Mouse (Mus musculus): Measurements from ENCODE around the gene Stxbp6.
"Not testable (repeated sequence)": the region's sequence is repeated elsewhere in the genome, so short reads cannot be mapped to it uniquely, and the experiment has no call there.

The Stxbp6 gene

DNA sequence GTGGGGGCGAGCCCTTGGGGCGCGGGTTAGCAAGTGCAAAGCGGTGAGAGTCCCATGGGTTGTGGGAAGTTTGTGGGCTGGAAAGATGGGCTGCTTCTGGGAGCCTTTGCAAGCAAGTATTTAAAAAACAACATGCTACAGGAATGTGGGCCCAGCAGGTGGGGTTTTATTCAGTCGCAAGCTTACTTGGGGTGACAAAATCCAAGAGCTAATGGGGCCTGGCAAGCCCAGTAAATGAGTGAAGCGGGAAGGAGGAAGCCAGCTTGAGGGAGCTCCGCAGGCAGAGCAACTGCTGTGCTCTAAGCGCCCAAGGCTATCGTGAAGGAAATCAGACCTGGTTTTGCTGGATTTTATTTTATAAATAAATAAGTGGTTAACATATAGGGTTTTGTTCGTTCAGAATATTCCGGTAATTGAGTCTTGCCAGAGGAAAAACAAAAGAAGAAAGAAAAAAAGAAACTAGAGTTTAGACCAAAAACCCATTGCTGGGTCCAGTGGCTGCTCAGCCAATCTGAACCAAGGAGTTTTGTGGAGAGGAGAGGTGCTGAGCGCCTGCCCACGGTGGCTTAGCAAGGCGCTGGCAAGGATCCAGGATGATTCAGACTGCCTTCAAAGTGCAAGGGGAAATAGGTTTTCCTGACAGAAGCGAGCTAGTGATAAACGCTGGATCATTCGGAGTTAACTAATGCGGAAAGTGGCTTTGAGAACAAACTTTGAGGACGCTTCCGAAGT, at the start of gene Stxbp6:
Stxbp6 (minus strand) TSS at position 99 of the 732 bp plus-strand sequence.
- peak; percentile 76 for DNase-seq (ENCODE audit: low read depth, low spot score)

DNA sequence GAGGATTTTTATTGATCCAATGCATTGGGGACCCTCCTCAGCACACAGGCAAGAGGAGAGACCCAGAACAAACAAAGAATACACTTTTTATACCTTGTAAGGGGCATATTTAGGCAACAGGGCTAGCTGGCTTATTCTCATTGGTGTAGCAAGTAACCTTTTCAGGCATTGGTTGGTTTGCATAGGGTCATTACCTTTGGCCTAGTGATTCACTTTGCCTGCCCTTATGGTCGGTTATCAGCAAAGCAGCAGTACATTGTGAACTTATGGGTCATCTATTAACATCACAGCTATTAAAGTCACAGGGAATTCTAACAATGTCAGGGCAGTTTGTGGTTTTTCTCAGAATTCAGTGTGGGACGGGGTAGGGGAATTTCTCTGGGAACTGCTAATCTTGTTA, 28.4 kb upstream of the Stxbp6 start:
- not testable (repeated sequence) for DNase-seq (ENCODE audit: low read depth, low spot score)

DNA sequence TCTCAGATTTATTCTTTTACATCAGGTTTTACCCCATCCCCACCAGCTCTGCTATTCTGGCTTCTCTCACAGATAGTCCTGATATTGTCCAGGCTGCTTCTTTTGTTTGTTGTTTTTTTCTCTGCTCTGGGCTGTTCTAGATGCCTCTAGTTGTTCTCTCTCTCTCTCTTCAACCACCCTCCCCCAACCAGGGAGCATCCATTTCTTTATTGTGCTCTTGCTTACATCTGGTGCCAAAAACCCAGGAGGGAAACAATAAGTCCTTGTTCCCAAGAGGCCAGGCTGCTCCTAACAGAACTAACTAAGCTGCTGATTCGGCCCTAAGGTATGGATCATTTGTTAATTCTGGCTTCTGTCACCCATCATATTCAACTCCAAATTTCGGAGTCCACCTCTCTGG, 19.2 kb upstream of the Stxbp6 start:
- no peak for DNase-seq (ENCODE audit: low read depth, low spot score)

DNA sequence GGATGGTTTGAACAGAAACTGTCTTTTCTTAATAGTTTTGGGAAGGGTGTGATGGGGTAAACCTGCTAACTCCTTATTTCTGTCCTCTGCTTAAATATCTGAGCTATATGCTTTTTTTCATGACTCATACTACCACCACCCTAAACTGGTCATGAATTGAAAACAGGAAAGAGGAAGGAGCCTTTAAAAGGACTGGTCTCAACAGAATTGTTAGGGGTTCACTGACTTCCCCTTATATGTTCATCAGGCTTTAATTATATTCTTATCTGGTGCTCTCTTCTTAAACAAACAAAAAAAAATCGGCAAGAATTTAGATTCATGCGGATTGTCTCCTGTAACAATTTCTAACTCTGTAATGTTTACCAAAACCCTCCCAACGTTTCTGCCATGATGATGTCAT, 17.9 kb upstream of the Stxbp6 start:
- DNase-seq (ENCODE audit: low read depth, low spot score) = no peak

DNA sequence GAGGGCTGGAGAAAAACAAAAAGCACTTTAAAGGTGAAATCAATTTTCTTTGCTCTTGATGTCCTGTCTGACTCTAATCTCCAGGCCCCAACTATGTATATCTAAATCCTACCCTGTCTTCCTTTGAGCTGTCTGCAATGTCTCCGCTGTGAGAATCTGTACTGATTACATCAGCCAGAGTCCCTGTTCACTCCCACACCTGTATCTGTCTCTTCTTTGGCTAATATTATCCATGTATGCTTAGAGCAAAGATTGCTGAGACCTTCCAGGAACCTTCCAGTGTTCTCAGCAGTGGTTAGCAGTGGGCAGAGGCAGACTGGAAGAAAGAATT, 8.6 kb upstream of the Stxbp6 start:
- DNase-seq (ENCODE audit: low read depth, low spot score) = no peak

DNA sequence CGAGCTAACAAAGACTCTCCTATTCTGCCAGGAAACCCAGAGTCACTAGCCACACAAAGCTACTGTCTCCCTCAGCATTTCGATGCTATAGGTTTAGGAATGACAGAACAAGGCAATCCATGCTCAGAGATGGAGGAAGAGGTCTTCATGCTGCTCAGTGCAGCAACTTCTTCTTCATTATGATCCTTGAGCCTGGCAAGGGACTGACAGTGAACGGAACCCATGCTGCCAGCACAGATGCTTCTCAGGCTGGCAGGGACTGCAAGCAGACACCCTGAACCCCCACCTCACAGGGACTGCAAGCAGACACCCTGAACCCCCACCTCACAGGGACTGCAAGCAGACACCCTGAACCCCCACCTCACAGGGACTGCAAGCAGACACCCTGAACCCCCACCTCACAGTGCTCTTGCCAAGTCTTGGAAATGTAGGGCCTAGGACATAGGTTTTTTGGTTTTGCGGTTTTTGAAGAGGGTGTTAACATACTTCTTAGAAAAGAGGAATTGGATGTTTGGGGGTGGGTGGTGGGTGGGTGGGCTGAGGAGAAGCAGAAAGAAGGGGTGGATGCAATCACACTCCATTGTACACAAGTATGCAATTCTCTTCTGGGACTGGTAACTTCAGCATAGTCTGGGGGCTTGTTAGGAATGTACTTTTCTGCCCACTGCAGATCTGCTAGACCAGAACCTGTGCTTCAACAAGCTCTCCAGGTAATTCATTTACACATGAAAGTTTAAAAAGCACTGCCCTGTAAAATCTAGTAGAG, 8.1 kb upstream of the Stxbp6 start:
- DNase-seq (ENCODE audit: low read depth, low spot score) = no peak

DNA sequence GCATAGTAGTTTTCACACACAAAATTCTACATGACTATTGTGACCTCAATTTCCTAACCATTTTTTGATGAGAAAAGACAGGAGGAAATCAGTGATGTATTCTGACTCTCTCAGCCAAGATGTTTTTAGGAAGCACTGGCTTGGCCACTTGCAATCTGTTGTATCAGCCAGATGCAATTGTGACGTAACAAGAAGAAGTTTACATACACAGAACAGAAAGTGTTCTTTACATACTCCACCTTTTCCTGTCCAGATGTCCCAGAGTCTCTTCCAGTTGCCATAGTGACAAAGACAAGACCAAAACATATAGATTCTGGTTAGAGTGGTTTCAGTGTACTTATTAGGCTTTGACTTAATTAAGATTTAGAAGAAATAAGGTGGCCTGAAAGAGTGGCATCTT, 7.1 kb upstream of the Stxbp6 start:
- DNase-seq (ENCODE audit: low read depth, low spot score) = no peak

DNA sequence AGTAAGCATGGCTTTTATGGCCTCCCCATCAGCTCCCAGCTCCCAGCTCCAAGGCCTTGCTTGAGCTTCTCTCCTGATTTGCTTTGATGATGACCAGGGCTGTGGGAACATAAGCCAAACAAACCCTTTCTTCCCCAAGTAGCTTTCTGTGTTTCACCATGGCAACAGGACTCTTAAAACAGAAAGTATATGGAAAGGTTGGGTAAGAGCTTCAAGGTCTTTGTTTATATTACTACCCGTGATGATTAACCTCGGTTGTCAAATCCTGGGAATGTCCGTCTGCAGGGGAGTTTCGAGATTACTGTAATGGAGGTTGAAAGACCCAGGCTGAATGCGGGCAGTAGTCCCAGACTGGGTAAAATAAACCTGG, 6.2 kb upstream of the Stxbp6 start:
- no peak for DNase-seq (ENCODE audit: low read depth, low spot score)

DNA sequence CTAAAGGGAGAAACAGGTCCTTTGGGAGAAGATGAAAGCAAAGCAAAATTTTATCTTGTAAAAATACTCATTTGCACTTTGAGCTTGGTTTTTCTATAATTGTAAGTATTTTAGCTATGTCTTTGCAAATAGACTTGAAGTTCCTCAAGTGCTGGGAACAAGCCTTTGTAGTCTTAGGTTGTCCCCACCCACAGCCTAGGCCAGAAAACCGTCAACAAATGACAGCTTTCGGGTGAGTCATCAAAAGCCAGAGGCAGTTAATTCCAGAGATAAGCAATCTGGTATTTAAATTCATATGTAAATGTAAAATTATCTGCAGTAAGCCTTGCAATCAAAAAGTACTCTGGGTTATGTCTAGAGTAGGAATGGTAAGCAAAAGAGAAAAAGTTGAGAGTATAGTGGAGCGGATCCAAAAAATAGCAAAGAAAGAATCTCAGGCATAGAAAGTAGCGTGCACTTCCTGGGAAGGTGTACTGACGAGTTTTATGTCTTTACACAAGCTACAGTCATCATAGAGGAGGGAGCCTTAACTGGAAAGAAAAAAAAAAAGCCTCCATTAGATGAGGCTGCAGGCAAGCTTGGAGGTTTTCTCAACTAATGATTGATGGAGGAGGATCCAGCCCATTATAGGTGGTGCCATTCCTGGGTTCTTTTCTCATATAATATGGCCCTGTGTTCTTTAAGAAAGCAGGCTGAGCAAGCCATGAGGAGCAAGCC, 5.7 kb upstream of the Stxbp6 start:
- no peak for DNase-seq (ENCODE audit: low read depth, low spot score)

DNA sequence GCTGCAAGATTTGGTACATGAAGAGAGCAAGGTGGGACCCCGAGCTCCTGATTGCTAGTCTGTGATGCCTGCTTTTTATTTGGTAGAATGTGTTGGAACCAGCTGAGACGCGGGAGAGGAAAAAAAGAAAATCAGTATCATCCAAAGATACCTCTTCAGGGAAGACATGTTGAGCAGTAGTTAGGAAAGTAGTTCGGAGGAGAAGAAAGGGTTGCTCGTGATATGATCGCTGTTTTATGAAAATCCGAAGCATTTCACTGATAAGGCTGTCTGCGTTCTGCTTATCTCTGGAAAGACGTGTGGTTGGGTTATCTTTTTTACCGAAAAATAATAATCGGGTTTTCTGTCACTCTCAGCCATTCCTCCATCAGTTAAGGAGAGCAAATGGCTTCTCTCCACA, 1.1 kb upstream of the Stxbp6 start:
- no peak for DNase-seq (ENCODE audit: low read depth, low spot score)

DNA sequence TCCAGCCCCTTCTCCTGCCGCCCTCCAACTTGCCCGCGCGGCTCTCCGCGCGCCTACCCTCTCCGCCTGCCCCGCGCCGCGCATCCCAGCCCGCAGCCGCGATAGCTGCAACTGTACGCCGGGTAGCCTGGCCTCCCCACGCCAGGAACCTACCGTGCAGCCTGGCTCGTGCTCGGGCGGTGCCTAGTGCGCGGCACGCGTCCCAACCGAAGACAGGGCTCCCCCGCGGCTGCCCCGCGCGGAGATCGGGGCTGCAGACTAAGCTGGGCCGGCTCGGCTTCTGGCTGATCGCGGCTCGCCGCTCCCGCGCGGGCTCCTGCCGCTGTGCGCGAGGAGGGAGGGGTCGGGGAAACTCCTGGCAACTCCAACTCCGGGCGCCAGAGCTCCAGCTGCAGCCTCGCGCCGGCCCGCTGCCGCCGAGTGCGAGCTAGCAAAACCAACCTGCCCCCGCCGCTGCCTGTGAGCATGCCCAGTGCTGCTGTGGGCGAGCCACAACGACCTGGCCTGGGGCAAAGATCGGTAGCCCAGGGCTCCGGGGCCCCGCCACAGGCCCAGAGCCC, 387 bp downstream of the Stxbp6 start:
- peak; percentile 57 for DNase-seq (ENCODE audit: low read depth, low spot score)

DNA sequence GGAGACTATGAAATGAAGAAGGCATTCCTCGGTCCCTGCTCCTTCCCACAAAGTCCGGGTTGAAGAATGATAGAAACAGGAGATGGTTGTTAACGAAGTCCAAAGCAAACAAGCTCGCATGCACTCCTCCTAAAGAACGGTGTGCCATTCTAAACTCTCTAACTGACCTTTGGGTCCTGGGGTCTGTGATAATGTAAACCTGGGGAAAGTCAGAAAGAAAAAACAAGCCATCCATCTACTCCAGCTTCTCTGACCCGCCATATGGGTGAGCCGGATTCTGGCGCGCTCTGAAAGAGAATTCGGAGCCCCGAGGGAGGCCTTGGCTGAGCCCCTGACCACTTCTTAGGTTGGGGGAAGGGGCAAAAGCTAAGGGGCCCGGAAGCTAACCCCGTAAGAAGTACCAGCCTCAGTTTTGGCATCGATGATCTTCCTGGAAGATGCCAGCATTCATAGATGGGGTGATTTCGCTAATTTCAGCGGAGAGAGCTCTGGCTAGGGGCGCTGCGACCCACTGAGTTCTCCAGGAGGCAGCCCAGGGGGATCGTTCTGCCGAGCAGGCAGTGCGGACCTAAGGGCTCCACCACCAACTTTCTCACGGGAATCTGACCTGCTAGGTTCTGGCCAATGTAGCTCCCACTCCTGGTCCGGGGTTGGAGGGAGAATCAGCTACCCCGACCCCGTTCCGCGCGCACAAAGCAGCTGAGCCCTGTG, 1.0 kb downstream of the Stxbp6 start:
- DNase-seq (ENCODE audit: low read depth, low spot score) = no peak

DNA sequence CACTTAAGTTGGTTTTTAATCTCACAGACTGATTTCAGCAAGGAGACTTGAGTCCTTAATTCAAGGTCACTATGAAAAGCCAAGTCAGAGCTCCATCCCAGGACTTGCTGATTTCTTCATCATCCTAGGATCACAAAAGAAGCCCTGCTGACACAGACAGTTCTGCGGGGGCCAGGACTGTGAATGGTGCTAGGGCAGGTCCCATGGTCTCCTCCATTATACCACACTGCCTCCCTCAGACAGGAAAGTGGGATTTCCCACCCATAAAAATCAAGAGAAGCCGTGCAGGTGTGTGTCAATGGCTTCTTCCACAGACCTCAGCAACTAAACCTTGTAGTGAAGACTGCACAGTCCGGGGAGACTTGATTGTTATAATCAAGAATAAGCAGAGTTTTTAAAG, 2.3 kb downstream of the Stxbp6 start:
- no peak for DNase-seq (ENCODE audit: low read depth, low spot score)

DNA sequence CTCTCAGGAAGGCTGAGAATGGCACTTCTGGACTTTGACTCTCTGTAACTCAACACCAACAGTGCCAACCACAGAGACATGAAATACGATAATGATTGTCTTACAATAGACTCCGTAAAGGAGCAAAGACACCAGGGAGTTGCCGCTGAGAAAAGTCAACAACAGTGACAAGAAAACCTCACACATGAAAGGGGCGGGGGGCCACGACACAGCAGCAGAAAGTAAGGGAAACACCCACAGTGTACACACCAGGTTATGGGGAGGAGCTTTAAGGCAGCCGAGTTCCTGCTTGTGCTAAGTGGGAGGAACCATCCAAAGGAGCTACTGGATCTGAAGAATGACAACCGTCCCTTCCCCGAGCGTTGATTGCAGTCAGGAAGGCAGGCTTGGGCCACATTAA, 4.3 kb downstream of the Stxbp6 start:
- no peak for DNase-seq (ENCODE audit: low read depth, low spot score)

DNA sequence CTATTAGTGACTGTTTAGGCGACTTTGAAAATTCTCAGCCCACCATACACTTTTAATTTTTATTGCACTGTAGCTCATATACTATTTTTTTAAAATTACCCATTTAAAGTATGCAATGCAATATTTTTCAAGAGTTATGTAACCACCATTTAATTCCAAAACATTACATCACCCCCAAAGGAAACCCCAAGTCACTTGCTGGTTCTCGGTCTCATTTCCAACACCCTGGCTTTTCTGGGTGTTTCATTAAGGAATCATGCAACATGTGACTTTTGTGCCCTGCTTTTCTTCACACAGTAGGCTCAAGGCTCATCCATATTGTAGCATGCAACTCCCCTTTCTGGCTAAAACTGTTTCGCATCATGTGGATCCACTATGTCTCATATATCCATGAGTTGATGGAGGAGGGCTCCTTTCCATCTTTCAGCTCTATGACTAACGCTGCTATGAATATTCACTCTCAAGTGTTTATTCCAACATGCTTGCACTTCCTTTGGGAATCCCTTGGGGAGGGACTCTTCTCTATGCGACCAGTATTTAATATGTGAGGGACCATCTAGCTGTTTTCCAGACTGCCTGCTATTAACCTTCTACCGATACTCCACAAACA, 6.3 kb downstream of the Stxbp6 start:
- no peak for DNase-seq (ENCODE audit: low read depth, low spot score)

DNA sequence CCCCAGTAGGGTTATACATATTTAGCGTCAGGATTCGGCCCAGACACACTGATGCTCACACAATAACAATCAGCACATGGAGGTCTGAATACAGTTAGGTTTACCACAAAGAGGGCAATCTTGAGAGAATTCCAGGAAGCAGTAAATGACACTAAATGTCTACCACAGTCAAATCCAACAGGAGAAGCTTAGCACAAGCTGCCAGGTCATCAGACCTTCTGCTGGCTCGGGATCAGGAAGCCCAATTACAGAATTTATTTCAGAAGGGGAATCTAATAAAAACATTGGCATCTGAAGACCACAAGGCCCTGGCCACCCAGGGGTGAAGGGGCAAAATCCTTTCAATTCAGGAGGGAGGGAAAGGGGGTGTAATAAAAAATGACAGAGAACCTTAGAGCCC, 6.8 kb downstream of the Stxbp6 start:
- no peak for DNase-seq (ENCODE audit: low read depth, low spot score)

DNA sequence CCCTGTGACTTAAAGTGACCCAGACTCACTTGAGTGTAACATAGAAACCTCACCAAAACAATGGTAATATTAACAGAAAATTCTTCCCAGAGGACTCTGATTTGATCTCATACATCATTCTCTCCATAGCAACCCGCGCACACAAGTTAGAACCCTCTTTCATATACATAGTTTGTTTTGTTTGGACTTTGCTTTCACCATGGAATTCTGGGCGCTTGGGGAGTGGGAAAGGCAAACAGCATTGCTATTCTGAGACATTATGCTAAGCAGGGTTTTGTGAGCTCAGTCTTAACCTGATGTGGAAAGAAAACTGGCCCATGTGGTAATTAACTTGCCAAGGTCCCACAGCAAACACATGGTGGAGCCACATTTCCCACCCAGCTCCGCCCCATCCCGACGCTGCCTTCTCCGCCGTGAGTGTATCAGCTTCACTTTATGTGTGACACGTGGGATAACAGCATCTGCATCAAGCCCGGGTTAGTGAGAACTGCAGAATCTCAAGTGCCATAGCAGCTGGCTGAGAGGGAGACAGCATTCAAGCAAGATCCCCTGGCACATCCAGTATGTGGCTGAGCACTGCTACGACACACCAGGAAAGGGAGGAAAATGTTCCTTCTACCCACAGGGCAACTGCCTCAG, 7.3 kb downstream of the Stxbp6 start:
- DNase-seq (ENCODE audit: low read depth, low spot score) = no peak

DNA sequence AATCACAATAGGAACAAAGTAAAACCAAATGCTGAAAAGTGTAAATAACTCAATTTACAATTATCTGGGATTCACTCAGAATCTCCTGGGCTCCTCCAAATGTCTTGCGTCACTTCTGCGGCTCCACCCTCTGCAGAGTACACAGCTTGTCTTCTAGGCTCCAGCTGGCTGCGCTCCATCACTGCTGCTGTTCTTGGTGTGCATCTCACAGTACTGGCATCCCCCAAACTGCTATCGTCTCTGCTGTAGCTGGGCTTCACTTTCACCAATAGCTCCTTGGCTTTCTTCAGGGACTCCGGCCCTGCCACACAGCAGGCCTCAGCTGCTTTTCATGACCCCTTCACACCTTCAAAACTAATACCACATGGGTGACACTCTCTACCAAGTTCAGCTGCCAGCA, 10.9 kb downstream of the Stxbp6 start:
- peak; percentile 61 for DNase-seq (ENCODE audit: low read depth, low spot score)

DNA sequence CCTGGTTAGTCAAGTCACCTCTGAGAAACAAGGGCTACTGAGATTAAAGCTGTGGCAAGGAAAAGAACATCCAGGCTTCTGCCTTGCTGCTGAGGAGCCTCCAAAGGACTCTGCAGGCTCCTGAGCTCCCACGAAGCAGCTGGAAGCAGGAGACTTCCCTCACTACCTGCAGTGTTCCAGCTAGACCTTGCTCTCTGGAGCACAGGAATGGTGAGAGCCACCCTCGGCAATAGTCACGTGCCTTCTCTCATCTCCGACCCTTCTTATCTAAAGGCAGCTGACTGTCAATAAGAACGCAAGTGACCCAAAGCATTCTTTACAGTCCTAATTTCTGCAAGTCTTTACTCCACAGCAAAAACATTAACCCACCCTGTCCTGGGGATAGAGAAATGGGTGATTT, 13.2 kb downstream of the Stxbp6 start:
- no peak for DNase-seq (ENCODE audit: low read depth, low spot score)

DNA sequence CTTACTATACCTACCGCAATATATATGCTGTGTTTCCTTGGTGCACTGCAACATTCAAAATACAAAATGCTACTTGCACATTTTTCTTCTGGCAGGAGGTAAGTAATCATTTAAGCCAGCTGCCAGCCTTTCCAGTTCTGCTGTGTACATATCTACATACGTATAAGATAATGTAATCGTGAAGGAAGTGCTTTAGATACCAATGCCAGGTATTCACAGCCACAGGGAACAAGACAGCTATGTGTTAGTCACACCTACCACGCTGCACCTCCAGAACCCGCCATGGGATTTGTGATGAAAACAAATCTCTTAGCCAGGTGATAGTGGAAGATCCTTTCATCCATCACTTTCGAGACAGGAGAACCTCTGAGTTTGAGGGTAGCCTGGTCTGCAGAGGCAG, 13.7 kb downstream of the Stxbp6 start:
- no peak for DNase-seq (ENCODE audit: low read depth, low spot score)

DNA sequence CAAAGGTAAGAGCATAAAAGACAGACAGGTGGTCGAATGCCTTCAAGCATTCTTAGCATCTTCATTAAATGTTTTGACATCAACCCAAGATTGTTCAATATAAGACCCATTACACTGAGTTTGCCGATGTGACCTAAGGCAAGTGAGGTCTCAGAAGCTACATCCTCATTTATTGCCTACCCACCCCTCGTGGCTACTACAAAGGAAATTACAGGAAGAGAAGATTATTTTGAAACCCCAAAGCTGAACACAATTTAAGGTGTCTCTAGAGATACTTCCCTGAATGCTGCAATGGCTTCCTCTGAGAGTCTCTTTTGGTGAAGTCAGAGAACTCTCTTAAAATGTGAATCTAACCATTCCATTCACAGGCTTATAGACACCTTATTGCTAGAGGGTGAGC, 16.5 kb downstream of the Stxbp6 start:
- no peak for DNase-seq (ENCODE audit: low read depth, low spot score)

Measured in skeletal muscle tissue, adult 2 months (tissue).